Mouse (Mus musculus) large intestine, adult 2 months (tissue): ENCODE data around the gene Cd320. TPM values are rescaled to one million over a fixed set of nuclear protein-coding genes. Genes with fewer than 3 reads are reported as not detected.
A peak's percentile ranks its signal among the peaks of the same experiment; 100 is the strongest.
"Not testable (repeated sequence)": the region's sequence is repeated elsewhere in the genome, so short reads cannot be mapped to it uniquely, and the experiment has no call there.

Source experiments
- DNase-seq: peaks from one replicate; pipeline ENCODE4 v3.0.0-alpha.2; 2012; ENCODE audit warnings: low read depth, low spot score
- WGBS: fragments of 180-500 bp; shearing (Covaris S2); methylation state at CpG from one replicate; pipeline ENCODE4 v1.1.7; 2018; 5-methylcytosine and 5-hydroxymethylcytosine counted together
- polyA plus RNA-seq: library from polyadenylated mRNA; depleted of rRNA; stranded (reverse); fragments of >200 nt; gene quantifications from 2 replicates; pipeline ENCODE4 v1.2.3, GENCODE M21; 2012

Cd320 gene
- polyA plus RNA-seq, 1 experiment = 27.3 TPM

DNA sequence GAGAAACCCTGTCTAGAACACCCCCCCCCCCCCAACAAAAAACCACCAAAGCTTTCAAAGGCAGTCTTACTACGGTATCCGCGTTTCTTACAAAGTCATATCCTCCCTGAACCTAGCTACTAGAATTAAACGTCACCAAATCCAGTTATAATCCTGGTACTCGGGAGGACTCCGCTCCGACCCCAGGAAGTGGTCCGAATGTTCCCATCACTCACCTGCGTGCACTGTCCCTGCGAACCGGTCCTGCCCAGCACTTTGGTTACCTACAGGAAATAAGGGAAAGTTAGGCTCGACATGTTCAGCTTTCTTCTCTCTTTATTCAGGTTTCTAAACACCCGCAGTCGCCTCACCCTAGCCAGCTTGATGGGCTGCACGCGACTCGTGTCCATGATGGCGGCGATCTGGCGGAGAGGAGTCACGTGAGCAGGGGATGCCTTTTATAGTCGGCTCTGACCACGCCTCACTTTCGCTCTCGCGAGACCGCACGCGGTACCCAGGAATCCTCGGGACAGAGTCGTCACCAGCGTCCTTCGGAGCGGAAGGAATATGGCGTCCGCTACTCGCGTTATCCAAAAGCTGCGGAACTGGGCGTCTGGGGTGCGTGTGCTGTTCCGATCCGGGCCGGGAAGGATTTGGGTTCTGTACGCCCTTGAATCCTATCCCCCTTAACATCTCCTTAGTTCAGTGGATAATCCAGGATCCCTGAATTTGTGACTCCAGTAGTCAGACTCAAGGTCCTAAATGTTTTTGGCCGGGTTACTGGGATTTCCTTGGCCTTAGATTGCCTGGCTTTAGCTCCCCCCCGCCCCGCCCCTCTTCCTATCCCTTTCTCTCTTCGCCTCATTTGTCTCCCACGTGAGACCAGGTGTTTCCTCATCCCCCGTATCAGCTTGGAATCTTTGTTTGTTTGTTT lies 18.6 kb upstream of the Cd320 start, which contains the start of the genes Rps28 and Ndufa7:
Rps28 (minus strand) TSS at position 479 of the 913 bp plus-strand sequence.
Ndufa7 (plus strand) TSS at position 489 of the 913 bp plus-strand sequence.
- under 1% methylated on average over 51 of the region's 51 CpGs for WGBS
- peak; percentile 76 for DNase-seq

GRCm38 (mm10) chr17:33824997-33825330 lies 17.9 kb upstream of the Cd320 start:
- WGBS = 2% methylated on average over 6 of the region's 6 CpGs
- not testable (repeated sequence) for DNase-seq

- 65% methylated on average over 8 of the region's 8 CpGs for WGBS
- DNase-seq = no peak
Measured at GRCm38 (mm10) chr17:33825462-33825861, 17.4 kb upstream of the Cd320 start.

DNA sequence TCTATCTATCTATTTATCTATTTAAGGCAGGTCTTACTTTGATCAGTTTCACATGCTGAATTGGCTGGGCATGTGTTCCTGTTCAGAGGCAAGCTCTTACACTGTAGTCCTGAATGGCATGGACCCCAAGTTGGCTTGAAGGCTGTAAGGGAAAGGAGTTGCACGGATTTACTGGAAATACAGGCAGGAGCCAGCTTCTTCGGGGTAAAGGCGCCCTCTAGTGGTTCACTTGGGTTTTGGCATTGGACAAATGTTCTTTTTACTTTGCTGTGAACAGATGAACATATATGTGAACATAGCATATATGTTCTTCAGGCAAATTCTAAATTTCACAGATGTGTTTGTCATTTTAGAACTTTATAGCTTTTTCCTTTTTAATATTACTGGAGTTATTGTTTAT lies 16.0 kb upstream of the Cd320 start:
- WGBS = 0% methylated on average over 3 of the region's 3 CpGs
- DNase-seq = no peak

GRCm38 (mm10) chr17:33828892-33829291 lies 14.0 kb upstream of the Cd320 start:
- DNase-seq = peak; percentile 92

GRCm38 (mm10) chr17:33829561-33829960 lies 13.3 kb upstream of the Cd320 start:
- no peak for DNase-seq
- 54% methylated on average over 10 of the region's 10 CpGs for WGBS

More at GRCm38 (mm10) chr17:33828892-33829291, 14.0 kb upstream of the Cd320 start:
- WGBS = 15% methylated on average over 2 of the region's 2 CpGs

- DNase-seq = no peak
- WGBS = 26% methylated on average over 1 of the region's 1 CpGs
Measured at GRCm38 (mm10) chr17:33844196-33844595, 1.3 kb downstream of the Cd320 start.

GRCm38 (mm10) chr17:33848139-33848538 lies 5.2 kb downstream of the Cd320 start:
- WGBS = 93% methylated on average over 8 of the region's 8 CpGs
- no peak for DNase-seq

DNA sequence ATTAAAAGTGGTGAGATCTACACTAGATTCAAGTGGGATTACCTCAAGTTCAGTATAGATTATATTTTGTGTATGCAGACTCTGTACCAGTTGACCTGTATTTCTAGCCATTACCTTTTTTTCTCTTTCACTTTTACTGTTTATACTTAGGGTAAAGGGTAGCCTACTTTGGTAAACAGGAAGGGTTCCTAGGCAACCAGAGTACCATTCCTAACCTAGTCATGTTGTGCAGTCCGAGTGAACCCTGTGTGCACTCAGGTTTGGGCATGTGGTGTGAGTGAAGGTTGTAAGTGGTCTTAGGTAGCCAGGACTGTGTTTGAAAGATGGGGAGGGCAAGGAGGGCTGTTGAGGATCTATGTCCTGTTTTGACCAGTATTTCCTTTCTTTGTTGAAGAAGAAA lies 8.4 kb downstream of the Cd320 start:
- 9% methylated on average over 1 of the region's 1 CpGs for WGBS
- DNase-seq = no peak

DNA sequence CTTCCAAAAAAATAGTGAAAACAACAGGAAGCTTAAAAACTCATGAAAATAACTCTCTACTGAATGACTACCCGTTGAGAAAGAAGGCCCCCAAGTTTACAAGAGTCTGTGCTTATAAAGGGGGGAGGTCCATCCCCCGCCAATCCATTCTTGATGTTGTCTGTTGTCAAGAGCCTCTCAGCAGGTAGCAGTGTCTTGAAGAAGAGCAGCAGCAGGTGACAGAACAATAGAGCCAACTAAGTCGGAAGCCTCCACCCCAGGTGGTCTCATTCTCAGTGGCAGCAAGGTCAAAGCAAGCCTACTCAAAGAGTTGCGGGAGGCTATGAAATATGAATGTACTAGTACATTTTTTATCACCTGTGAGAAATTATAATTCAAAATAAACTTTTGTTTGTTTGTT lies 14.9 kb downstream of the Cd320 start:
- WGBS = 88% methylated on average over 4 of the region's 4 CpGs
- DNase-seq = no peak

- no peak for DNase-seq
- WGBS = 30% methylated on average over 9 of the region's 9 CpGs
Measured at GRCm38 (mm10) chr17:33865330-33866030, 22.6 kb downstream of the Cd320 start.

- not testable (repeated sequence) for DNase-seq
- 90% methylated on average over 5 of the region's 12 CpGs for WGBS
Measured at GRCm38 (mm10) chr17:33873537-33873936, 30.6 kb downstream of the Cd320 start, which contains the start of gene Gm7029. TSS of gene Gm7029 (plus strand) at chr17:33873837.

- 87% methylated on average over 11 of the region's 11 CpGs for WGBS
- no peak for DNase-seq
Measured at GRCm38 (mm10) chr17:33874411-33874810, 31.5 kb downstream of the Cd320 start.

GRCm38 (mm10) chr17:33875797-33876196 lies 32.9 kb downstream of the Cd320 start:
- not testable (repeated sequence) for DNase-seq
- 79% methylated on average over 5 of the region's 5 CpGs for WGBS

GRCm38 (mm10) chr17:33884320-33884719 lies 41.4 kb downstream of the Cd320 start:
- not testable (repeated sequence) for DNase-seq
- 95% methylated on average over 10 of the region's 11 CpGs for WGBS

GRCm38 (mm10) chr17:33887802-33888201 lies 44.9 kb downstream of the Cd320 start:
- not testable (repeated sequence) for DNase-seq
- WGBS = 24% methylated on average over 2 of the region's 2 CpGs

- DNase-seq = not testable (repeated sequence)
Measured at GRCm38 (mm10) chr17:33888230-33888629, 45.3 kb downstream of the Cd320 start.

DNA sequence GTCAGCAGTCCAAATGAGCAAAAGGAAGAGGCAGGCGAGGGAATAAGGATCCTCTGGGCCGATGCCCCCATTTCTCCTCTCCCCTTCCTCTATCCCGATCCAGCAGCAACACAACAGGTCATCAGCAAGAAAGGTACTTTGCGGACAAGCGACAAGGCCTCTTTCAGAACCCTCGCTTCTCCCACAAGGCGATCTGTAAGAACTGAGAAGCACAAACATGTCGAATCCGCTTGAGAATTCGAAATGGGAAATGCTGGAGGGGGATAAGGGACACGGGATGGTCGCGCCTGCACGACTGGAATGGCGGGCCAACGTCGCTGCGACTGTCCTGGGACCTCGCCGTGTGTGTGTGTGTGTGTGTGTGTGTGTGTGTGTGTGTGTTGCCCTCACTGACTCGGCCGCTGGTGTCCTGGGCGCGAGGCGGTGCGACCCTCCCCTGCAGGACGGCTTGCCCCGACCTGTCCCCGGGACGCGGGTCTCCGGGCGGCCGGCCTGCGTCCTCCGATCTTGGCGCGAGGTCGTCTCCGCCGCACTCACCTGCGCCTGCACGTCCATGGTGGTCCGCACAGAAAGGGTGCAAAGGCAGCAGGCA lies 47.1 kb downstream of the Cd320 start:
- not testable (repeated sequence) for DNase-seq
- WGBS = under 1% methylated on average over 38 of the region's 44 CpGs

- under 1% methylated on average over 49 of the region's 49 CpGs for WGBS
- peak; percentile 94 for DNase-seq
Measured at GRCm38 (mm10) chr17:33890533-33891059, 47.7 kb downstream of the Cd320 start, which contains the start of gene Kifc1. TSS of gene Kifc1 (minus strand) at chr17:33890661.

DNA sequence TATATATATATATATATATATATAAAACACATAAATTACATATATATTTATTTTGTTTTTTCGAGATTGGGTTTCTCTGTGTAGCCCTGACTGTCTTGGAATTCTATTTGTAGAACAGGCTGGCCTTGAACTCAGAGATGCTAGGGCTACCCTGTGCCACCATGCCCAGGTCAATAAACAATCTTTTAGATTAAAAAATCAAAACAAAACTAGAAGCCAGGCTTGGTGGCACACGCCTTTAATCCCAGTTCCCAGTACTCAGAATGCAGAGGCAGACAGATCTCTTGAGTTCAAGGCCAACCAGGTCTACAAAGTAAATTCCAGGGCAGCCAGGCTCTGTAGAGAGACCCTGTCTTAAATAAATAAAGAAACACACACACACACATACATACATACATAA lies 48.5 kb downstream of the Cd320 start:
- 42% methylated on average over 2 of the region's 2 CpGs for WGBS
- no peak for DNase-seq
